Mouse (Mus musculus): ENCODE data around the gene Cdc42se1. TPM values are rescaled to one million over a fixed set of nuclear protein-coding genes. Genes with fewer than 3 reads are reported as not detected.

The Cdc42se1 gene
- polyA plus RNA-seq (2012; ENCODE audit: insufficient read depth, insufficient read length, low replicate concordance, missing spikeins): 164 TPM in 1 of 2 replicates, not detected in the other

- peaks cover 25% of the 10 kb centered on the region for H3K4me1 ChIP-seq (ENCODE audit: control insufficient read depth, insufficient read depth, low read length)
- H3K27ac ChIP-seq (ENCODE audit: insufficient read depth, low read depth, low read length): peak within 1 kb of the TSS; percentile 96
- under 1% methylated on average over 64 of the region's 64 CpGs for WGBS
- peak within 1 kb of the TSS; percentile 67 for H3K4me3 ChIP-seq (ENCODE audit: insufficient read depth, low read depth, low read length)
- TF ChIP-seq CTCF (IDR thresholded peaks at IDR 0.05; ENCODE audit: insufficient read depth, low read depth, low read length) (no peak), POLR2A (IDR thresholded peaks at IDR 0.05; ENCODE audit: insufficient read depth, low read depth, low read length) (peak; percentile 89)
Observed at GRCm38 (mm10) chr3:95228148-95228893, at the start of gene Cdc42se1. Cdc42se1 (plus strand) TSS chr3:95228732.

DNA sequence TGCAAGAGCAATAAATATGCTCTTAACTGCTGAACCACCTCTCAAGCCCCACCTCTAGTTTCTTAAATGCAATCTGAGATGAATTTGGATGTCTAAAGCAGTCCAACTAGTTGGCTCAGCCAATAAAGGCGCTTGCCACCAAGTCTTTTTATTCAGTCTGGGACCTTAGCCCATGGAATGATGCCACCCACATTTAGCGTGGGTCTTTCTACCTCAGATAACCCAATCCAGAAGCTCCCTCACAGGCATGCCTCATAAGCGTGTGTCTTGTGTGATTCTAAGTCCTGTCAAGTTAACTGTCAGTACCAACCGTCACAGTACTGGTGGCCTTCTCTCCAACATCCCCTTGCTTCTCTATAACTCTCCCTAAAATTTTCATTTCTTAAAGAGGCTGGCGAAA lies 49.6 kb upstream of the Cdc42se1 start:
- Histone ChIP-seq H3K4me1 (ENCODE audit: control insufficient read depth, insufficient read depth, low read length) (peaks cover 6% of the 10 kb centered on the region), H3K4me3 (ENCODE audit: insufficient read depth, low read depth, low read length) (no peak overlapping the region), H3K27ac (ENCODE audit: insufficient read depth, low read depth, low read length) (no peak overlapping the region)
- TF ChIP-seq POLR2A (IDR thresholded peaks at IDR 0.05; ENCODE audit: insufficient read depth, low read depth, low read length) (no peak), CTCF (IDR thresholded peaks at IDR 0.05; ENCODE audit: insufficient read depth, low read depth, low read length) (no peak)
- WGBS: 60% methylated on average over 5 of the region's 5 CpGs

DNA sequence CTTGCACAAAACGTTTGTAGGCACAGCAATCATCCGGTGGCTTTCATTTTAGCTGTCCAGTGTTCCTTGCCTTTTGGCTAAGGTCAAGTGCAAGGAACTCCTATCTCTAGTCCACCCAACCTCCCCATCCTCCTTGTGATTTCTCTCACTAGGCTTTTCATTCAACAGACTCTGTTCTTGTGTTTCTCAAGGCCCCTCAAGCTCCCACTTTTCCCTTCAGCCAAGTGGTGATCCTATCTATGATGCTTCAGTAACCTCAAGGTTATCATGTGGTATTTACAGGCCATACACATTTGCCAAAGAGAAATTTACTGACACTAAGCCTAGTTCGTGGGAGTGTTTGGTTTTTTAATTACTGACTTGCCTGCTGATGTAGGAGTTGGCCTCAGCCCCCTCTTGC lies 48.6 kb upstream of the Cdc42se1 start:
- H3K4me3 ChIP-seq (ENCODE audit: insufficient read depth, low read depth, low read length): no peak overlapping the region
- 53% methylated on average over 3 of the region's 3 CpGs for WGBS
- H3K4me1 ChIP-seq (ENCODE audit: control insufficient read depth, insufficient read depth, low read length): peaks cover 4% of the 10 kb centered on the region
- TF ChIP-seq CTCF (IDR thresholded peaks at IDR 0.05; ENCODE audit: insufficient read depth, low read depth, low read length) (no peak), POLR2A (IDR thresholded peaks at IDR 0.05; ENCODE audit: insufficient read depth, low read depth, low read length) (no peak)
- no peak overlapping the region for H3K27ac ChIP-seq (ENCODE audit: insufficient read depth, low read depth, low read length)

GRCm38 (mm10) chr3:95181841-95182240 lies 46.7 kb upstream of the Cdc42se1 start:
- Histone ChIP-seq H3K4me1 (ENCODE audit: control insufficient read depth, insufficient read depth, low read length) (peaks cover 4% of the 10 kb centered on the region), H3K27ac (ENCODE audit: insufficient read depth, low read depth, low read length) (no peak overlapping the region), H3K4me3 (ENCODE audit: insufficient read depth, low read depth, low read length) (no peak overlapping the region)
- WGBS: 42% methylated on average over 1 of the region's 1 CpGs
- TF ChIP-seq CTCF (IDR thresholded peaks at IDR 0.05; ENCODE audit: insufficient read depth, low read depth, low read length): no peak
- no peak for TF ChIP-seq POLR2A (IDR thresholded peaks at IDR 0.05; ENCODE audit: insufficient read depth, low read depth, low read length)

DNA sequence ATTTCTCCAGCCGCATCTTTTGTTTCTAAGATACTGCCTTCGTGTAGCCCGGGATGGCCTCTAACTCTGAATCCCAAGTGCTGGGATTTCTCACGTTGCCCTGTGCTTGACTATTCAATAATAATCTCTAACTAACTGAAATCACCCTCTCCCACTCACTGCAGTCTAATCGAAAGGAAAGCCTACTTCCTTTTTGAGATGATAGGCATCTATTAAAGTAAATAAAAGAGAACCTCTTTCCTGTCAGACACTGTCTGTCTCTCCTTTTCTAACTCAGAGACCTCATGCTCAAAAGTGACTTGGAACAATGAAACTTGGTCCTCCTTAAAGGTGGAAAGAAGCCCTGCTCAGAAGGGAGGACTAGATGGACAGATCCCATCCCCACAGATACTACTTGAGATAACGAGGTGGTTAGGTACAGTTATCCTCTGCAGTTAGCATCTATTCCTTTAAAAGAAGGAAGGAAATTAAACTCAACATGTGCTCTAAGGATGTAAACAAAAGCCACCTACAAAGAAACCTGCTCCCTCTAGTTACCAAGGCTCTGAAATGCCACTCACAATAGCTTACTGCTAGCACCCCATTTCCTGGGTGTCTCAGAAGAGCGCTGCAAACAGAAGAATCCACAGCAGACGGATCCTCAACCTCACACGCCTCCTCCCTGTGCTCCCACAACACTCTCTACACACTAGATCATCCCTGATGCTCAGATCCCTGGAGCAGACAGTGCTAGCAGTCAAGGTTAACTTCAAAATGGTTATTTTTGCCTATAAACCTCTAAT lies 43.5 kb upstream of the Cdc42se1 start:
- Histone ChIP-seq H3K4me3 (ENCODE audit: insufficient read depth, low read depth, low read length) (no peak overlapping the region), H3K4me1 (ENCODE audit: control insufficient read depth, insufficient read depth, low read length) (no peaks in the 10 kb centered on the region), H3K27ac (ENCODE audit: insufficient read depth, low read depth, low read length) (no peak overlapping the region)
- TF ChIP-seq CTCF (IDR thresholded peaks at IDR 0.05; ENCODE audit: insufficient read depth, low read depth, low read length) (no peak), POLR2A (IDR thresholded peaks at IDR 0.05; ENCODE audit: insufficient read depth, low read depth, low read length) (no peak)
- WGBS: 77% methylated on average over 9 of the region's 9 CpGs

GRCm38 (mm10) chr3:95186100-95186499 lies 42.4 kb upstream of the Cdc42se1 start:
- no peak for TF ChIP-seq POLR2A (IDR thresholded peaks at IDR 0.05; ENCODE audit: insufficient read depth, low read depth, low read length)
- TF ChIP-seq CTCF (IDR thresholded peaks at IDR 0.05; ENCODE audit: insufficient read depth, low read depth, low read length): no peak
- no peak overlapping the region for H3K27ac ChIP-seq (ENCODE audit: insufficient read depth, low read depth, low read length)
- H3K4me1 ChIP-seq (ENCODE audit: control insufficient read depth, insufficient read depth, low read length): no peaks in the 10 kb centered on the region
- no peak overlapping the region for H3K4me3 ChIP-seq (ENCODE audit: insufficient read depth, low read depth, low read length)
- 95% methylated on average over 2 of the region's 2 CpGs for WGBS

DNA sequence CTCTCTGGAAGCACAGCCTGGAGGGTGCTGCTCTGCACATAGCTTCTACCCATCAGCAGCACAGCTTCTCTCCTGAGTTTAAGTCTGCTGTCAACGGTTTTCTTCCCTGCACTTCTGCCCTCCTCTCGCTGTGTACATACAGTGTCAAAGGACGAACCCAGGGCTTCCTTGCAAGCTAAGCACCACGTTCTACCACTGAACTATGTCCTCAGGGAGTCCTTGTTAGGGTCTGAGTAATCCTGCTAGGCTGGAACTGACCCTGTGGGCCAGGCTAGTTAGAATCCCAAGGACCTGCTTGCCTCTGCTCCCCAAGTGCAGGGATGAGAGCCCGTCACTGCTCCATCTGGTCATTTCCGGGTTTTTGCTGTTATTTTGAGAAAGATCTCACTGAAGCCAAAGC lies 41.6 kb upstream of the Cdc42se1 start:
- H3K4me3 ChIP-seq (ENCODE audit: insufficient read depth, low read depth, low read length): no peak overlapping the region
- no peaks in the 10 kb centered on the region for H3K4me1 ChIP-seq (ENCODE audit: control insufficient read depth, insufficient read depth, low read length)
- no peak overlapping the region for H3K27ac ChIP-seq (ENCODE audit: insufficient read depth, low read depth, low read length)
- WGBS: 88% methylated on average over 6 of the region's 6 CpGs
- TF ChIP-seq CTCF (IDR thresholded peaks at IDR 0.05; ENCODE audit: insufficient read depth, low read depth, low read length) (no peak), POLR2A (IDR thresholded peaks at IDR 0.05; ENCODE audit: insufficient read depth, low read depth, low read length) (no peak)

GRCm38 (mm10) chr3:95194721-95195135 lies 33.8 kb upstream of the Cdc42se1 start:
- TF ChIP-seq POLR2A (IDR thresholded peaks at IDR 0.05; ENCODE audit: insufficient read depth, low read depth, low read length) (no peak), CTCF (IDR thresholded peaks at IDR 0.05; ENCODE audit: insufficient read depth, low read depth, low read length) (no peak)
- H3K27ac ChIP-seq (ENCODE audit: insufficient read depth, low read depth, low read length): no peak overlapping the region
- H3K4me1 ChIP-seq (ENCODE audit: control insufficient read depth, insufficient read depth, low read length): no peaks in the 10 kb centered on the region
- H3K4me3 ChIP-seq (ENCODE audit: insufficient read depth, low read depth, low read length): no peak overlapping the region
- WGBS: 51% methylated on average over 6 of the region's 6 CpGs

DNA sequence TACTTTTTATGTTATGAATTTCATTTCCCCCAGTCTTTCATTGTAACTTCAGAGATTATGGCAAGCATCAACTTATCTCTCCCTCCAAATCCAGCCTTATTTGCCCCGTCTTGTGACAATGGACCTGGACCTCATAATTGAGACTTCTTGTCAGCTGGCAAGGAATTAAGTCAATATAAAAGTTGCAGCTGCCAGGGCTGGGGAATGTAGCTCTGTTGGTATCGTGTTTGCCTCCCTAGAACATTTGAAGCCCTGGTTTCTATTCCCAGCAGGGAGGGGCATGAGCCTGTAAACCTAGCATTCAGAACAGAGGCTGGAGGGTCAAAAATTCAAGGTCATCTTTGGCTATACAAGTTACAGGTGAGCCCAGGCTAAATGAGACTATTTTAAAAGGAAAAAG lies 32.8 kb upstream of the Cdc42se1 start:
- Histone ChIP-seq H3K27ac (ENCODE audit: insufficient read depth, low read depth, low read length) (no peak overlapping the region), H3K4me1 (ENCODE audit: control insufficient read depth, insufficient read depth, low read length) (no peaks in the 10 kb centered on the region), H3K4me3 (ENCODE audit: insufficient read depth, low read depth, low read length) (no peak overlapping the region)
- 64% methylated on average over 2 of the region's 2 CpGs for WGBS
- no peak for TF ChIP-seq CTCF (IDR thresholded peaks at IDR 0.05; ENCODE audit: insufficient read depth, low read depth, low read length)
- TF ChIP-seq POLR2A (IDR thresholded peaks at IDR 0.05; ENCODE audit: insufficient read depth, low read depth, low read length): no peak
